Mouse (Mus musculus) megakaryocyte, adult 5-6 weeks (primary cell): ENCODE data around the gene Rhox11. TPM values are rescaled to one million over a fixed set of nuclear protein-coding genes. Genes with fewer than 3 reads are reported as not detected.
"Not testable (repeated sequence)": the region's sequence is repeated elsewhere in the genome, so short reads cannot be mapped to it uniquely, and the experiment has no call there.

Experiments used
- ATAC-seq: 2 replicates; pipeline ENCODE4 v1.8.0; 2016; ENCODE audit warnings: mild to moderate bottlenecking, inconsistent platforms; ENCODE audit not compliant: poor library complexity, severe bottlenecking
- total RNA-seq, 2 experiments: library from RNA; stranded (forward) in 1 of 2; stranded (reverse) in 1 of 2; fragments of 153-499, 151-499 nt in 1 of 2; fragments of 221-1000, 200-1000 nt in 1 of 2; gene quantifications; 2 replicates each; pipeline versions ENCODE4 v1.2.3 to v1.2.4; 2015 to 2017

The Rhox11 gene
- not detected in 2 replicates for total RNA-seq (2015)
- total RNA-seq (2017) = not detected in 2 replicates

GRCm38 (mm10) chrX:38085041-38085440 lies at the start of gene Rhox11:
Gene Rhox11 (minus strand): TSS chrX:38085141.
- no peak for ATAC-seq

DNA sequence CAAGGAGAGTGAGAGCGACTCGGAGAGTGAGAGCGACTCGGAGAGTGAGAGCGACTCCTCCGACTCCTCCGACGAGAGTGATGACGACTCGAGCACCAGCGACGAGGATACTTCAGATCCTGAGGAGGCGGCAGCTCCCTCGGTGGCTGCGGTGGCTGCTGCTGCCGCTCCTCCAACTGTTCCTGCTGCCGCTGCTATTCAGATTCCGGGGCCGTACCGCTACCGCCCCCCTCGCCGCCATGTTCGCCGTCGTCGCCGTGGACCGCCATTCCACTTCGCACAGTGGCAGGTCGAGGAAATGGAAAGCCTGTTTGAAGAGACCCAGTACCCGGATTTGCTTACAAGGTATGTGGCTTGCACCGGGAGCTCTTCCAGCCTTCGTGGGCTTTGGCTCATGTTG lies 36.5 kb upstream of the Rhox11 start:
- no peak for ATAC-seq

GRCm38 (mm10) chrX:38120982-38121381 lies 36.0 kb upstream of the Rhox11 start, which contains the start of gene Rhox13:
Gene Rhox13 (plus strand): TSS chrX:38121219.
- no peak for ATAC-seq

DNA sequence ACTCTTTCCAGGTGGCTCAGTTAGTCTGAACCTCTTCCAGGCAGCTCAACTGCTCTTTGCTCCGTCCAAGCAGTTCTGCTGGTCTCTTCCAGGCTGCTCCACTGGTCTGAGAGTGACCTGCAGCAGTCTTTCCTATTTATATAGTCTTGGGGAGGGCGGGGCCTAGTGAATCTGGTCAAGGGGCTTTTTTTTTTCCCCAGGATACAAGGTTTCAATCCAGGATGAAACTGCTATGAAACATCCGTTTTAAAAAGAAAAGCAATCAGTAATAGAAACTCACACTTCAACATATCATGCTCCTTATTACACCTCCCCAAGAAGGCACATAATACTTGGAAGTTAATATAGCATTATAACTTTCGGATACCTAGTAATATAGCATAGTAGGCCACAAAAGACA lies 25.9 kb upstream of the Rhox11 start, which contains the start of gene Rhox12:
Gene Rhox12, minus strand, starts transcription at position 101 of the 400 bp plus-strand sequence.
- ATAC-seq = no peak

DNA sequence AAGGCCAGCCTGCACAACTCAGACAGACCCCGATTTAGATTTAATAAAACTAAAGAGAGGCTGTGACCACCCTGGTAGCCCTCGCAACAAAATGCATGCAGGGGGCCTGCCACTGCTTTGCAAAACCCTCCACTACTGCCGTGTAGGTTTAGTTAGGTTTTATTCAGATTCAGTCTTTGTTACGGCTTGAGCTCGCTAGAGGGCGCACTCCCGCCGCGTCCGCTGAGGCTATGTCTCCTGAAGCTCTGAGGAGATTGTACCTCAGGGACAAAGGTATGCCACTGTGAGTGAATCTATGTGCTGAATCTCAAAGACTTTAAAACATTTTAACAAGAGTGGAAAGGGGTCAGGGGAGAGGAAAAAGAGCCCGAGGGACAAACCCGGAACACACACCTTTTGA lies 715 bp downstream of the Rhox11 start:
- ATAC-seq = no peak

DNA sequence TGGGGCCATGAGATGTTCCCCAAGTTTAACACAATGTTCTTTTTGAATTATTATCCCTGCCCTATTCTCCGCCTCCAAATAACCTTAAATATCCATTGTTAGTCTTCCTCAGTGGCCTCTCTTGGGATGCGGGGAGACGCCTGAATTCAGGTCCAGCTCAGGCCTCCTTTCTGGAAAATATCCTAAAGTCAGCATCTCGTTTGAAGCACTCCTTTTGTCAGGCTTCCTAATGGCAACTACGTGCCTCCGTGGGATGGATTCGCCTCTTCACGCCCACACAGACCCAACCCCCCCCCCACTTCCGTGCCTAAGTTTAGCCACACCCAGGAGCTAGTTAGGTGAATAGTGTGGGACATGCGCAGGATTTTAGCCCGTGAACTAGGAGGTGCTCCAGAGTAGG lies 18.8 kb downstream of the Rhox11 start, which contains the start of gene Rhox10:
Gene Rhox10, plus strand, starts transcription at position 301 of the 400 bp plus-strand sequence.
- ATAC-seq = no peak

DNA sequence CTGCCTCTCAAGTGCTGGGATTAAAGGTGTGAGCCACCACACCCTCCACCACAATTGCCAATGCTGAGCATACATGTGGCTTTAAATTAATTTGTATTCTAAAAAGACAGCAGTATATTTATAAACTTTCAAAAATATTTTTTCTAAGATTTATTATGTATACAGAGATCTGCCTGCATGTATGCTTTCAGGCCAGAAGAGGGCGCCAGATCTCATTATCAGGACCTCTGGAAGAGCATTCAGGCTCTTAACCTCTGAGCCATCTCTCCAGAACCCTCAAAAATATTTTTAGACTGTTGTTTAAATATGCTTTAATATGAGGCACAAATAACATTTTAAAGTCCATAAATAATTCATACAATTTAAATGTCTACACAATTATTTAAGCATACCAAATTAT lies 23.4 kb downstream of the Rhox11 start:
- no peak for ATAC-seq

DNA sequence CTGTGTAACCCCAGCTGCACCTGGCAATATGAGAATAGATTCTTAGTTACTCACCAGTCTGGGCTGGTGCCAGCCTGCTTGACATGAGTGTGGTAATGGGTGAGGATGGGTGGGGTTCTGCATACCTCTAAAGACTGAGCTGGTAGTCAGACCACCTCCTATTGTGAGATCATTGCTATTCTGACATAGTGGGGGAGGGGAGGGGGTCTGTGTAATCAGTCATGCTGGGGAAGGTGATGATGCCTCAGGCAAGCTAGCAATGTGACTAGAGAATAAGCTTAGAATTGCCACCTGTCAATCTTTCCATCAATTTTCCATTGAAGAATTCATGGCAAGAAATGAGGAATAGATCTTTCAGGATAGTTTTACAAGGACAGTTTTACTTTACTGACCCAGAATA lies 41.9 kb downstream of the Rhox11 start, which contains the start of gene Btg1-ps2:
Gene Btg1-ps2, minus strand, starts transcription at position 101 of the 400 bp plus-strand sequence.
- ATAC-seq = not testable (repeated sequence)

DNA sequence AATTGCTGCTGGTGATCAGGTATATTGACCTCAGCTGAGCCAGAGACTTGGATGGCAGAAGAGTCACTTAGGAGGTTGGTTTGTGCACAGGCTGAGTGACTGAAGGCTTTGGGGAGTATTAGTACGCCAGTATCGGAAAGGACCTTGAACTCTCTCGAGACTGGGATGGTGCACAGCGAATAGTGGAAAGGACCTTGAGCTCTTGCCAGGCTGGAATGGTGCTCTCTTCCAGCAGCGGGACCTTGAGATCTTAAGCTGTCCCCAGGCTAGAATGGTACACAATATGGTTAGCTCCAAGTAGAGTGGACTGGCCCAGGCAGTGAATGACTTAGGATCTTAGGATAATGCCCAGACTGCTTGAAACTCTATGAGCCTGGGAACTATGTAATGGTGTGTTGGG lies 45.3 kb downstream of the Rhox11 start:
- ATAC-seq = no peak

GRCm38 (mm10) chrX:38033841-38034240 lies 51.1 kb downstream of the Rhox11 start:
- ATAC-seq = no peak

Other genes starting within 250 kb of the Rhox11 start
- gene Rhox8, start 206.2 kb downstream of the Rhox11 start, total RNA-seq (2015) = 0.31 TPM in 1 of 2 replicates, not detected in the other
- not detected in 2 replicates for gene Rhox8, start 206.2 kb downstream of the Rhox11 start, total RNA-seq (2017)
- not detected in 2 replicates for gene Rhox7b, start 187.9 kb downstream of the Rhox11 start, total RNA-seq (2015)
- not detected in 2 replicates for gene Rhox7b, start 187.9 kb downstream of the Rhox11 start, total RNA-seq (2017)
- not detected in 2 replicates for gene Rhox9, start 183.4 kb downstream of the Rhox11 start, total RNA-seq (2015)
- gene Rhox9, start 183.4 kb downstream of the Rhox11 start, total RNA-seq (2017) = not detected in 2 replicates
- not detected in 2 replicates for gene Btg1-ps1, start 66.3 kb downstream of the Rhox11 start, total RNA-seq (2015)
- not detected in 2 replicates for gene Btg1-ps1, start 66.3 kb downstream of the Rhox11 start, total RNA-seq (2017)
- gene Btg1-ps2, start 42.0 kb downstream of the Rhox11 start, total RNA-seq (2015) = not detected in 2 replicates
- not detected in 2 replicates for gene Btg1-ps2, start 42.0 kb downstream of the Rhox11 start, total RNA-seq (2017)
- not detected in 2 replicates for gene Rhox10, start 18.7 kb downstream of the Rhox11 start, total RNA-seq (2015)
- gene Rhox10, start 18.7 kb downstream of the Rhox11 start, total RNA-seq (2017) = not detected in 2 replicates
- gene Rhox12, start 25.8 kb upstream of the Rhox11 start, total RNA-seq (2015) = not detected in 2 replicates
- gene Rhox12, start 25.8 kb upstream of the Rhox11 start, total RNA-seq (2017) = not detected in 2 replicates
- gene Rhox13, start 36.1 kb upstream of the Rhox11 start, total RNA-seq (2015) = not detected in 2 replicates
- not detected in 2 replicates for gene Rhox13, start 36.1 kb upstream of the Rhox11 start, total RNA-seq (2017)
- gene Zbtb33, start 104.7 kb upstream of the Rhox11 start, total RNA-seq (2015) = 29.1 and 32.1 TPM in 2 replicates
- 20.7 and 24.2 TPM in 2 replicates for gene Zbtb33, start 104.7 kb upstream of the Rhox11 start, total RNA-seq (2017)
- not detected in 2 replicates for gene Tmem255a, start 167.3 kb upstream of the Rhox11 start, total RNA-seq (2015)
- 0.12 TPM in 1 of 2 replicates, not detected in the other for gene Tmem255a, start 167.3 kb upstream of the Rhox11 start, total RNA-seq (2017)
- gene Atp1b4, start 231.0 kb upstream of the Rhox11 start, total RNA-seq (2015) = not detected in 2 replicates
- 0.04 TPM in 1 of 2 replicates, not detected in the other for gene Atp1b4, start 231.0 kb upstream of the Rhox11 start, total RNA-seq (2017)